Mouse (Mus musculus) ES-Bruce4 (cell line): ENCODE results near the gene Olfr1507. TPM values are rescaled to one million over a fixed set of nuclear protein-coding genes. Genes with fewer than 3 reads are reported as not detected.

Experiments
- H3K27ac ChIP-seq: 2 replicates; pipeline ENCODE4 v1.5.1; 2012; ENCODE audit warnings: low read length, inconsistent platforms; ENCODE audit not compliant: insufficient read depth
- H3K27me3 ChIP-seq: 2 replicates; pipeline ENCODE4 v1.6.1; 2012; ENCODE audit warnings: mild to moderate bottlenecking, low read length, inconsistent platforms; ENCODE audit not compliant: control insufficient read depth, poor library complexity, insufficient read depth, severe bottlenecking
- H3K36me3 ChIP-seq: 2 replicates; pipeline ENCODE4 v1.6.1; 2012; ENCODE audit warnings: inconsistent platforms, mild to moderate bottlenecking, low read length, moderate library complexity; ENCODE audit not compliant: control insufficient read depth, poor library complexity, insufficient read depth, severe bottlenecking
- H3K4me1 ChIP-seq: one replicate; pipeline ENCODE4 v1.8.1; 2011; ENCODE audit warnings: low read length; ENCODE audit not compliant: control insufficient read depth, insufficient read depth
- H3K4me3 ChIP-seq: 2 replicates; pipeline ENCODE4 v1.5.1; 2011; ENCODE audit warnings: low read depth, mild to moderate bottlenecking, low read length
- H3K9ac ChIP-seq: 2 replicates; pipeline ENCODE4 v1.6.1; 2012; ENCODE audit warnings: low read depth, mild to moderate bottlenecking, inconsistent platforms; ENCODE audit not compliant: poor library complexity, severe bottlenecking
- H3K9me3 ChIP-seq: replicated peaks from 2 replicates; pipeline ENCODE4 v1.6.1; 2012; ENCODE audit warnings: mild to moderate bottlenecking, low read length, inconsistent platforms; ENCODE audit not compliant: control insufficient read depth, poor library complexity, insufficient read depth, severe bottlenecking
- CTCF ChIP-seq: IDR thresholded peaks from one replicate; pipeline ENCODE4 v1.8.1; 2011; ENCODE audit warnings: low read depth, low read length
- EP300 ChIP-seq: IDR thresholded peaks from 2 replicates; pipeline ENCODE4 v1.6.1; 2011; ENCODE audit warnings: low read depth, low read length; ENCODE audit not compliant: insufficient read depth
- POLR2A ChIP-seq: IDR thresholded peaks from one replicate; pipeline ENCODE4 v1.8.1; 2011; ENCODE audit warnings: low read length; ENCODE audit not compliant: insufficient read depth
- polyA plus RNA-seq: library from polyadenylated mRNA; stranded (reverse); fragments of >200 nt; gene quantifications from 2 replicates; pipeline ENCODE4 v1.2.4, GENCODE M21; 2011; ENCODE audit warnings: low read depth; ENCODE audit not compliant: missing spikeins, insufficient read depth, insufficient read length

The Olfr1507 gene
- polyA plus RNA-seq, 1 experiment = not detected

- Histone ChIP-seq H3K4me1 (no peaks in the 10 kb centered on the region), H3K27me3 (no peaks in the 10 kb centered on the region), H3K4me3 (no peak overlapping the region), H3K27ac (no peak overlapping the region), H3K9me3 (no peaks in the 10 kb centered on the region), H3K36me3 (no peaks in the 10 kb centered on the region), H3K9ac (no peak overlapping the region)
- no peak for TF ChIP-seq CTCF
- TF ChIP-seq POLR2A = no peak
- TF ChIP-seq EP300 = no peak
Measured at GRCm38 (mm10) chr14:52451138-52451537, 44.4 kb downstream of the Olfr1507 start.

GRCm38 (mm10) chr14:52442690-52443089 is 52.9 kb downstream of the Olfr1507 start, which contains the start of gene Olfr1509:
TSS of gene Olfr1509 (plus strand) at chr14:52442990.
- H3K36me3 ChIP-seq = no peaks in the 10 kb centered on the region
- no peak for TF ChIP-seq CTCF
- H3K9ac ChIP-seq = no peak within 1 kb of the TSS
- no peak within 1 kb of the TSS for H3K4me3 ChIP-seq
- no peaks in the 10 kb centered on the region for H3K9me3 ChIP-seq
- H3K27ac ChIP-seq = no peak within 1 kb of the TSS
- H3K4me1 ChIP-seq = no peaks in the 10 kb centered on the region
- no peaks in the 10 kb centered on the region for H3K27me3 ChIP-seq

Other genes starting within 250 kb of the Olfr1507 start
- 175 and 178 TPM in 2 replicates for gene Chd8, start 238.0 kb downstream of the Olfr1507 start, polyA plus RNA-seq
- gene Tox4, start 216.6 kb downstream of the Olfr1507 start, polyA plus RNA-seq = 66.5 and 67.4 TPM in 2 replicates
- 16.5 and 23.2 TPM in 2 replicates for gene Rab2b, start 216.2 kb downstream of the Olfr1507 start, polyA plus RNA-seq
- 65.8 and 67.6 TPM in 2 replicates for gene Mettl3, start 190.6 kb downstream of the Olfr1507 start, polyA plus RNA-seq
- gene Sall2, start 167.0 kb downstream of the Olfr1507 start, polyA plus RNA-seq = 10.0 and 11.4 TPM in 2 replicates
- gene Olfr1513, start 139.3 kb downstream of the Olfr1507 start, polyA plus RNA-seq = not detected in 2 replicates
- not detected in 2 replicates for gene Olfr1512, start 116.6 kb downstream of the Olfr1507 start, polyA plus RNA-seq
- gene Olfr1511, start 98.4 kb downstream of the Olfr1507 start, polyA plus RNA-seq = not detected in 2 replicates
- not detected in 2 replicates for gene Olfr1510, start 81.4 kb downstream of the Olfr1507 start, polyA plus RNA-seq
- not detected in 2 replicates for gene Olfr1509, start 52.8 kb downstream of the Olfr1507 start, polyA plus RNA-seq
- not detected in 2 replicates for gene Olfr1508, start 28.3 kb downstream of the Olfr1507 start, polyA plus RNA-seq